Mouse (Mus musculus) MEL (cell line): ENCODE results near the gene Ipmk. TPM values are rescaled to one million over a fixed set of nuclear protein-coding genes. Genes with fewer than 3 reads are reported as not detected.

Experiments used
- DNase-seq: peaks from one replicate; pipeline ENCODE4 v3.0.0; 2011; ENCODE audit warnings: low read depth, low spot score
- H3K27ac ChIP-seq: 2 replicates; pipeline ENCODE4 v1.5.1; 2012; ENCODE audit warnings: low read depth, mild to moderate bottlenecking, control low read depth, low read length, moderate library complexity; ENCODE audit not compliant: control insufficient read depth
- H3K27me3 ChIP-seq, 2 experiments: fragments of 150-350 bp in 1 of 2; sonication (generic) in 1 of 2; 2 replicates each; pipeline ENCODE4 v1.6.1; 2012; ENCODE audit warnings: low read length in 2 of 2, mild to moderate bottlenecking in 2 of 2, improper control_type of control experiment in 1 of 2, moderate library complexity in 1 of 2; ENCODE audit not compliant: insufficient read depth in 2 of 2, control insufficient read depth in 1 of 2
- H3K36me3 ChIP-seq, 2 experiments: 2 replicates each; pipeline ENCODE4 v1.6.1; 2012 to 2014; ENCODE audit warnings: low read length in 2 of 2, improper control_type of control experiment in 1 of 2, inconsistent platforms in 1 of 2, mild to moderate bottlenecking in 1 of 2; ENCODE audit not compliant: insufficient read depth in 2 of 2, control insufficient read depth in 1 of 2
- H3K4me1 ChIP-seq, 2 experiments: fragments of 150-350 bp in 1 of 2; sonication (generic) in 1 of 2; 2 replicates each; pipeline ENCODE4 v1.6.1; 2012; ENCODE audit warnings: low read length in 2 of 2, improper control_type of control experiment in 1 of 2, mild to moderate bottlenecking in 1 of 2; ENCODE audit not compliant: insufficient read depth in 2 of 2, control insufficient read depth in 1 of 2
- H3K4me3 ChIP-seq, 2 experiments: fragments of 150-350 bp in 1 of 2; sonication (generic) in 1 of 2; 2 replicates each; pipeline ENCODE4 v1.5.1; 2012; ENCODE audit warnings: low read depth in 2 of 2, low read length in 2 of 2, mild to moderate bottlenecking in 2 of 2, moderate library complexity in 2 of 2, control low read depth in 1 of 2, improper control_type of control experiment in 1 of 2; ENCODE audit not compliant: control insufficient read depth in 1 of 2, insufficient read depth in 1 of 2
- H3K79me2 ChIP-seq: 2 replicates; pipeline ENCODE4 v1.6.1; 2012; ENCODE audit warnings: mild to moderate bottlenecking, low read length, moderate library complexity; ENCODE audit not compliant: control insufficient read depth, poor library complexity, insufficient read depth
- H3K9ac ChIP-seq: 2 replicates; pipeline ENCODE4 v1.6.1; 2012; ENCODE audit warnings: low read depth, mild to moderate bottlenecking, control low read depth, low read length, moderate library complexity; ENCODE audit not compliant: control insufficient read depth, poor library complexity, severe bottlenecking
- H3K9me3 ChIP-seq: fragments of 150-350 bp; sonication (generic); replicated peaks from 2 replicates; pipeline ENCODE4 v1.6.1; 2012; ENCODE audit warnings: mild to moderate bottlenecking, low read length, improper control_type of control experiment, moderate library complexity; ENCODE audit not compliant: insufficient read depth
- BHLHE40 ChIP-seq: IDR thresholded peaks from 2 replicates; pipeline ENCODE4 v1.6.1; 2012; ENCODE audit warnings: low read depth, mild to moderate bottlenecking, inconsistent platforms, low read length, improper control_type of control experiment, borderline replicate concordance
- CHD2 ChIP-seq: IDR thresholded peaks from 2 replicates; pipeline ENCODE4 v1.6.1; 2011; ENCODE audit warnings: low read length, improper control_type of control experiment
- CTCF ChIP-seq, 3 experiments: IDR thresholded peaks in 2 of 3; conservative IDR thresholded peaks in 1 of 3; 2 replicates each; pipeline ENCODE4 v1.5.1; 2011 to 2012; ENCODE audit warnings: low read length in 3 of 3, low read depth in 2 of 3, mild to moderate bottlenecking in 2 of 3, improper control_type of control experiment in 1 of 3, inconsistent platforms in 1 of 3, mixed read lengths in 1 of 3, moderate library complexity in 1 of 3; ENCODE audit not compliant: control insufficient read depth in 1 of 3, insufficient read depth in 1 of 3, poor library complexity in 1 of 3, severe bottlenecking in 1 of 3
- E2F4 ChIP-seq: IDR thresholded peaks from 2 replicates; pipeline ENCODE4 v1.6.1; 2011; ENCODE audit warnings: low read depth, low read length, improper control_type of control experiment, borderline replicate concordance
- ELF1 ChIP-seq: IDR thresholded peaks from 2 replicates; pipeline ENCODE4 v1.6.1; 2014; ENCODE audit warnings: low read depth, mild to moderate bottlenecking, inconsistent platforms, low read length, improper control_type of control experiment, moderate library complexity
- EP300 ChIP-seq, 2 experiments: IDR thresholded peaks; 2 replicates each; pipeline ENCODE4 v1.6.1; 2011; ENCODE audit warnings: improper control_type of control experiment in 2 of 2, low read length in 2 of 2, low read depth in 1 of 2, mild to moderate bottlenecking in 1 of 2
- ETS1 ChIP-seq: IDR thresholded peaks from 2 replicates; pipeline ENCODE4 v1.6.1; 2012; ENCODE audit warnings: low read depth, mild to moderate bottlenecking, inconsistent platforms, low read length, improper control_type of control experiment, moderate library complexity
- GABPA ChIP-seq: IDR thresholded peaks from 2 replicates; pipeline ENCODE4 v1.6.1; 2012; ENCODE audit warnings: low read depth, mild to moderate bottlenecking, inconsistent platforms, low read length, improper control_type of control experiment, moderate library complexity
- GATA1 ChIP-seq: IDR thresholded peaks from 2 replicates; pipeline ENCODE4 v1.6.1; 2011; ENCODE audit warnings: low read depth, low read length, improper control_type of control experiment
- HCFC1 ChIP-seq: IDR thresholded peaks from 2 replicates; pipeline ENCODE4 v1.6.1; 2012; ENCODE audit warnings: low read depth, mild to moderate bottlenecking, inconsistent platforms, low read length, improper control_type of control experiment, moderate library complexity
- JUND ChIP-seq: IDR thresholded peaks from 2 replicates; pipeline ENCODE4 v1.6.1; 2011; ENCODE audit warnings: low read depth, mild to moderate bottlenecking, improper control_type of control experiment, low read length
- MAFK ChIP-seq: IDR thresholded peaks from 2 replicates; pipeline ENCODE4 v1.6.1; 2011; ENCODE audit warnings: low read depth, mild to moderate bottlenecking, low read length, improper control_type of control experiment, borderline replicate concordance
- MAZ ChIP-seq: IDR thresholded peaks from 2 replicates; pipeline ENCODE4 v1.6.1; 2012; ENCODE audit warnings: low read depth, mild to moderate bottlenecking, inconsistent platforms, low read length, improper control_type of control experiment
- MYC ChIP-seq: IDR thresholded peaks from 2 replicates; pipeline ENCODE4 v1.6.1; 2011; ENCODE audit warnings: low read depth, mild to moderate bottlenecking, low read length, improper control_type of control experiment, moderate library complexity
- POLR2A ChIP-seq, 2 experiments: IDR thresholded peaks; 2 replicates each; pipeline ENCODE4 v1.6.1; 2011 to 2012; ENCODE audit warnings: low read length in 2 of 2, mild to moderate bottlenecking in 2 of 2, control low read depth in 1 of 2, improper control_type of control experiment in 1 of 2, low read depth in 1 of 2, moderate library complexity in 1 of 2; ENCODE audit not compliant: control insufficient read depth in 1 of 2, insufficient read depth in 1 of 2, poor library complexity in 1 of 2
- POLR2AphosphoS5 ChIP-seq: IDR thresholded peaks from 2 replicates; pipeline ENCODE4 v1.6.1; 2012; ENCODE audit warnings: low read depth, borderline replicate concordance, mild to moderate bottlenecking, inconsistent platforms, low read length, moderate library complexity, mixed read lengths
- RAD21 ChIP-seq: IDR thresholded peaks from 2 replicates; pipeline ENCODE4 v1.6.1; 2011; ENCODE audit warnings: mild to moderate bottlenecking, low read depth, low read length, improper control_type of control experiment
- RCOR1 ChIP-seq: IDR thresholded peaks from 2 replicates; pipeline ENCODE4 v1.6.1; 2012; ENCODE audit warnings: low read depth, mild to moderate bottlenecking, inconsistent platforms, low read length, improper control_type of control experiment
- TAL1 ChIP-seq: IDR thresholded peaks from 2 replicates; pipeline ENCODE4 v1.6.1; 2012; ENCODE audit warnings: mild to moderate bottlenecking, inconsistent platforms, low read length, moderate library complexity, mixed read lengths
- TBP ChIP-seq: IDR thresholded peaks from 2 replicates; pipeline ENCODE4 v1.8.0; 2011; ENCODE audit warnings: low read depth, low read length, improper control_type of control experiment
- TCF12 ChIP-seq: IDR thresholded peaks from 2 replicates; pipeline ENCODE4 v1.6.1; 2014; ENCODE audit warnings: low read depth, mild to moderate bottlenecking, inconsistent platforms, low read length, improper control_type of control experiment, moderate library complexity
- UBTF ChIP-seq: IDR thresholded peaks from 2 replicates; pipeline ENCODE4 v1.6.1; 2012; ENCODE audit warnings: low read depth, mild to moderate bottlenecking, inconsistent platforms, low read length, improper control_type of control experiment, moderate library complexity, borderline replicate concordance; ENCODE audit not compliant: insufficient read depth
- USF2 ChIP-seq, 2 experiments: IDR thresholded peaks; 2 replicates each; pipeline ENCODE4 v1.6.1; 2011 to 2012; ENCODE audit warnings: improper control_type of control experiment in 2 of 2, low read length in 2 of 2, borderline replicate concordance in 1 of 2, inconsistent platforms in 1 of 2, low read depth in 1 of 2, mild to moderate bottlenecking in 1 of 2; ENCODE audit not compliant: insufficient read depth in 1 of 2
- ZNF384 ChIP-seq: IDR thresholded peaks from 2 replicates; pipeline ENCODE4 v1.6.1; 2012; ENCODE audit warnings: low read depth, mild to moderate bottlenecking, inconsistent platforms, low read length, improper control_type of control experiment
- polyA plus RNA-seq, 2 experiments: library from polyadenylated mRNA; stranded (reverse) in 1 of 2; unstranded in 1 of 2; fragments of >175 nt in 1 of 2; fragments of >200 nt in 1 of 2; gene quantifications; 2 replicates each; pipeline versions ENCODE4 v1.2.1 to v1.2.4; 2012; ENCODE audit warnings: low replicate concordance in 2 of 2, low read depth in 1 of 2; ENCODE audit not compliant: insufficient read length in 2 of 2, insufficient read depth in 1 of 2, missing spikeins in 1 of 2
- total RNA-seq: library from RNA; depleted of rRNA; stranded (reverse); fragments of 300-350 nt; gene quantifications from 2 replicates; pipeline ENCODE4 v1.2.3, GENCODE M21; 2012

Gene Ipmk
- total and polyA plus RNA-seq, 3 experiments: 21.0 to 36.7 TPM; not detected in 1

GRCm38 (mm10) chr10:71447661-71448060 is 100.1 kb downstream of the Ipmk start:
- Histone ChIP-seq H3K4me3 (no peak overlapping the region), H3K27me3 (no peaks in the 10 kb centered on the region), H3K9ac (no peak overlapping the region), H3K79me2 (no peaks in the 10 kb centered on the region), H3K4me1 (no peaks in the 10 kb centered on the region), H3K9me3 (no peaks in the 10 kb centered on the region), H3K36me3 (no peaks in the 10 kb centered on the region), H3K27ac (no peak overlapping the region)
- no peak for TF ChIP-seq ELF1
- no peak for TF ChIP-seq RCOR1
- no peak for TF ChIP-seq ZNF384
- no peak for TF ChIP-seq MYC
- TF ChIP-seq EP300 (IDR thresholded peaks at IDR 0.05; ENCODE audit: low read depth in 1 of 2, low read length in 2 of 2): no peak
- TF ChIP-seq MAFK: no peak
- no peak for TF ChIP-seq E2F4
- no peak for TF ChIP-seq ETS1
- TF ChIP-seq RAD21: no peak
- no peak for TF ChIP-seq CTCF (IDR thresholded peaks at IDR 0.05 in 2 of 3, conservative IDR thresholded peaks at IDR 0.05 in 1 of 3; ENCODE audit: control insufficient read depth in 1 of 3, insufficient read depth in 1 of 3, low read depth in 2 of 3, low read length in 3 of 3, poor library complexity in 1 of 3, severe bottlenecking in 1 of 3)
- no peak for DNase-seq

GRCm38 (mm10) chr10:71448284-71448683 is 100.7 kb downstream of the Ipmk start:
- no peak for DNase-seq
- no peaks in the 10 kb centered on the region for H3K79me2 ChIP-seq
- no peaks in the 10 kb centered on the region for H3K9me3 ChIP-seq
- H3K36me3 ChIP-seq: no peaks in the 10 kb centered on the region
- no peak overlapping the region for H3K9ac ChIP-seq
- H3K4me3 ChIP-seq: no peak overlapping the region
- TF ChIP-seq TAL1 (no peak), POLR2A (IDR thresholded peaks at IDR 0.05; ENCODE audit: control insufficient read depth in 1 of 2, insufficient read depth in 1 of 2, low read depth in 1 of 2, low read length in 2 of 2, poor library complexity in 1 of 2) (no peak), USF2 (IDR thresholded peaks at IDR 0.05; ENCODE audit: borderline replicate concordance in 1 of 2, insufficient read depth in 1 of 2, low read depth in 1 of 2, low read length in 2 of 2) (no peak), TCF12 (no peak), CHD2 (no peak), BHLHE40 (no peak), POLR2AphosphoS5 (no peak), RCOR1 (no peak), EP300 (IDR thresholded peaks at IDR 0.05; ENCODE audit: low read depth in 1 of 2, low read length in 2 of 2) (no peak), JUND (no peak), ETS1 (no peak), TBP (no peak), HCFC1 (no peak), MAZ (no peak), UBTF (no peak), ELF1 (no peak), GATA1 (no peak), GABPA (no peak)
- H3K27me3 ChIP-seq: no peaks in the 10 kb centered on the region
- no peak overlapping the region for H3K27ac ChIP-seq
- no peaks in the 10 kb centered on the region for H3K4me1 ChIP-seq
